Mouse (Mus musculus) heart, postnatal 0 days (tissue): ENCODE measurements at regions not wholly inside any gene's neighbourhood (a gene's known extent, or its start where the extent isn't known, plus 50 kb on each side); places are given as distances from the start of the nearest gene placed in this dataset.

Experiments used
- CTCF ChIP-seq: IDR thresholded peaks from 2 replicates; pipeline ENCODE4 v1.5.1; 2016; ENCODE audit warnings: antibody characterized with exemption, control low read depth, low read depth
- EP300 ChIP-seq: IDR thresholded peaks from 2 replicates; pipeline ENCODE4 v1.6.1; 2016; ENCODE audit warnings: antibody characterized with exemption, low read depth

GRCm38 (mm10) chr11:32928837-32929236 lies 104.4 kb upstream of the Smim23 start:
- no peak for TF ChIP-seq CTCF
- TF ChIP-seq EP300: no peak
